Mouse (Mus musculus) midbrain, embryonic 13.5 days (tissue): ENCODE data around the gene Chtf18. TPM values are rescaled to one million over a fixed set of nuclear protein-coding genes. Genes with fewer than 3 reads are reported as not detected.

Source experiments
- ATAC-seq: fragments of 200-750 bp; cut with Nextera tagmentation; 2 replicates; pipeline ENCODE4 v1.8.0; 2017; ENCODE audit warnings: mild to moderate bottlenecking, moderate TSS enrichment, moderate library complexity
- H3K27ac ChIP-seq: fragments of 300-500 bp; sonication (generic); 2 replicates; pipeline ENCODE4 v1.5.1; 2015; ENCODE audit warnings: inconsistent platforms, mild to moderate bottlenecking, moderate library complexity
- H3K27me3 ChIP-seq: fragments of 300-500 bp; sonication (generic); 2 replicates; pipeline ENCODE4 v1.6.1; 2015; ENCODE audit warnings: mild to moderate bottlenecking, inconsistent platforms
- H3K36me3 ChIP-seq: fragments of 300-500 bp; sonication (generic); 2 replicates; pipeline ENCODE4 v1.6.1; 2015; ENCODE audit warnings: mild to moderate bottlenecking, inconsistent platforms
- H3K4me1 ChIP-seq: fragments of 300-500 bp; sonication (generic); replicated peaks from 2 replicates; pipeline ENCODE4 v1.6.1; 2015; ENCODE audit warnings: inconsistent platforms
- H3K4me2 ChIP-seq: fragments of 300-500 bp; sonication (generic); replicated peaks from 2 replicates; pipeline ENCODE4 v1.6.1; 2015; ENCODE audit warnings: moderate library complexity, mild to moderate bottlenecking, inconsistent platforms
- H3K4me3 ChIP-seq: fragments of 300-500 bp; sonication (generic); replicated peaks from 2 replicates; pipeline ENCODE4 v1.5.1; 2015; ENCODE audit warnings: mild to moderate bottlenecking, inconsistent platforms
- H3K9ac ChIP-seq: fragments of 300-500 bp; sonication (generic); replicated peaks from 2 replicates; pipeline ENCODE4 v1.6.1; 2015; ENCODE audit warnings: mild to moderate bottlenecking, inconsistent platforms
- H3K9me3 ChIP-seq: fragments of 300-500 bp; sonication (generic); 2 replicates; pipeline ENCODE4 v1.6.1; 2016; ENCODE audit warnings: mild to moderate bottlenecking, inconsistent platforms
- WGBS: fragments of 180-500 bp; shearing (Covaris S2); methylation state at CpG from one replicate; pipeline ENCODE4 v1.1.7; 2015; 5-methylcytosine and 5-hydroxymethylcytosine counted together
- polyA plus RNA-seq: library from polyadenylated mRNA; unstranded; fragments of >200 nt; fragmentation: Nextera tagmentation; extraction: Ambion mirVana; gene quantifications from 2 replicates; pipeline ENCODE4 v1.2.1, GENCODE M21; 2015

The Chtf18 gene
- polyA plus RNA-seq, 1 experiment from 2014 or later, result 12.8 TPM

DNA sequence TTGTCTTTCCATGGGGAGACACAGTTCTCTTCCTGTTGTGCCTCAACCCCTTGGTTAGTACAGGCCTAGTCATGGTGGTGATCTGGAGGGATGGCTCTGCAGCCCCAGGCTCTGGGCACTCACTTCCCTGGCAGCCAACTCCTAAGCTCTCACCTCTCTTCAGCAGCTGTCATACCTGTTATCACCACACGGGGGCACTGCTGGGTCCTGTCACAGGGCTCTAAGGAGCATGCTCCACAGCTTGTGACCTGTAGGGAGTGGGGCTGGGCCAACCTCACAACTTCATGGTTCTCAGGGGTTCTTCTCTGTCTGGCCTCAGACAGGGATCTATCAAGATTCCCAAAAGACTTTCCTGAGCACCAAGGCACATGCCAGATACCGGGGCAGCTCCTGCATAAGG, 4.9 kb upstream of the Chtf18 start:
- Histone ChIP-seq H3K9me3 (no peaks in the 10 kb centered on the region), H3K4me3 (no peak overlapping the region), H3K4me1 (peaks cover 18% of the 10 kb centered on the region), H3K27ac (no peak overlapping the region), H3K27me3 (no peaks in the 10 kb centered on the region), H3K9ac (no peak overlapping the region), H3K4me2 (no peak overlapping the region), H3K36me3 (peaks cover 17% of the 10 kb centered on the region)
- ATAC-seq, result no peak
- 17% methylated on average over 2 of the region's 2 CpGs for WGBS

DNA sequence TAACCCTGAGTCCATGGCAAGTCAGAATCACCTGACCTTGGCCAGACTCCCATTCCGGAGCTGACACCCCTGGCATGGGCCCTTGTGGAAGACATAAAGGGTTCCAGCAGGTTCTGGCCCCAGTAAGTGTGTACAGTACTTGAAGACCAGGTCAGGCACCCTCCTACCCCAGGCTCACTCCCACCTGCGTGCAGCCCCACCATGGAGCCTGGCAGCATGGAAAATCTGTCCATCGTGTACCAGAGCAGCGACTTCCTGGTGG, 721 bp upstream of the Chtf18 start:
- H3K4me1 ChIP-seq, result peaks cover 29% of the 10 kb centered on the region
- H3K27me3 ChIP-seq, result no peaks in the 10 kb centered on the region
- peak overlapping the region; percentile 58 for H3K4me3 ChIP-seq
- peak; percentile 29; the same call in 1 of the 2 replicates for ATAC-seq
- H3K36me3 ChIP-seq, result peaks cover 22% of the 10 kb centered on the region
- 0 out of 2 replicates have a peak overlapping the region, but pooled peaks have one; percentile 6 for H3K27ac ChIP-seq
- H3K9ac ChIP-seq, result peak overlapping the region; percentile 76
- no peaks in the 10 kb centered on the region for H3K9me3 ChIP-seq
- peak overlapping the region; percentile 91 for H3K4me2 ChIP-seq
- WGBS, result 18% methylated on average over 4 of the region's 4 CpGs

DNA sequence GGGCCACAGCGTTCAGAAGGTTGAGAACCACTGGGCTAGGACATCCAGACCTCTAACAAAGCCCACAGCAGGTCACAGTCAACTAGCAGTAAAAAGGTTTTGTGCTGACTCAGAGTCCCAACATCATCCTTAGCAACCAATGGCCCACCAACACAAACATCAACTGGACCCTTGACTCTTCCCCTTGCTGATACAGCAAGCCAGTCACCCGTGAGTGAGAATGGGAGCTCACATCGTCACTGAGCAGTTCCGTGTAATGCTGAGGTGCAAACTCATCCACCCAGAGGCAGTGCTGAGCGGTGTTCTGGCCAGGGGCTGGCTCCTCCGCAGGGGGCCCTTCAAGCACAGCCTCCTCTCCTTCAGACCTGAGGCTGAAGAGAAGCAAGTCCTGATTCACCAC, 2.0 kb downstream of the Chtf18 start:
- Histone ChIP-seq H3K4me1 (peaks cover 25% of the 10 kb centered on the region), H3K27me3 (no peaks in the 10 kb centered on the region), H3K4me3 (no peak overlapping the region), H3K9me3 (no peaks in the 10 kb centered on the region), H3K4me2 (no peak overlapping the region), H3K36me3 (peaks cover 34% of the 10 kb centered on the region), H3K9ac (no peak overlapping the region), H3K27ac (no peak overlapping the region)
- ATAC-seq, result no peak
- 81% methylated on average over 6 of the region's 6 CpGs for WGBS

DNA sequence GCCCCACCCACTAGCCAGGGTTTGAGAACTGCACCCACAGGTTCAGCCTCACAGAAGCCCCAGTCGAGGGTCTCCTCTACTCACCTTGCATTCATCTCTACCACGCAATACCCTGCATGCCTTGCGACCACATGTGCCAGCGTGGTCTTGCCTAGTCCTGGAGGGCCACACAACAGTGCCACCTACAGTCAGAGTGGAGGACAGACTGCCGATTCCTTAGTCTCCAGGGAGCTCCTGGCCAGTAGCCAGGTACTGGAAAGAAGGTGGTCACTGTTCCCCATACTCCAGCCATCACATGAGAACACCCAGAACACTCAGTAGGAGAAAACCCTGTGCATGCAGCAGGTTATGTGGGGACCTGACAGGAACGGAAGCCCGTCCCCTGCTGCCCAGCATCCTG, 3.3 kb downstream of the Chtf18 start:
- ATAC-seq, result no peak
- Histone ChIP-seq H3K4me1 (peaks cover 23% of the 10 kb centered on the region), H3K9me3 (no peaks in the 10 kb centered on the region), H3K4me2 (no peak overlapping the region), H3K9ac (no peak overlapping the region), H3K4me3 (no peak overlapping the region), H3K27ac (no peak overlapping the region), H3K27me3 (no peaks in the 10 kb centered on the region), H3K36me3 (peaks cover 28% of the 10 kb centered on the region)
- 89% methylated on average over 7 of the region's 7 CpGs for WGBS

DNA sequence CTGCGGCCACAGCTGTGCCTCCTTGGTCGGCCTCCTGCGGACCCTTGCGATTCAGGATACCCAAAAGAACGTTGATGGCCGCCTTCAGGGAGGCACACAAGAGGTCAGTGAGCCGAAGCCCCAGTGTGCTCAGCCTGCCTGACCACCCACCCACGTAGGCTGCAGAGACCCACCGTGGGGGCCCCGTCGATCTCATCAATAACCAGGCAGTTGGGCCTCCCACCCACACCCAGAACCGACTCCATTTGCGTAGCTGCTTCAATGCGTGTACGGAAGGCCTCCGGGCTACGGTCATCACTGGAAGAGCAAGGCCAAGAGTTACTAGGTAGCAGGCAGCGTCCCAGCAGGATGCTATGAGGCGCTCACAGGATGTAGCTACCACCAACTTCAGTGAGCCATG, 3.7 kb downstream of the Chtf18 start:
- no peak for ATAC-seq
- no peak overlapping the region for H3K4me3 ChIP-seq
- H3K9ac ChIP-seq, result no peak overlapping the region
- no peak overlapping the region for H3K4me2 ChIP-seq
- H3K4me1 ChIP-seq, result peaks cover 18% of the 10 kb centered on the region
- no peak overlapping the region for H3K27ac ChIP-seq
- H3K9me3 ChIP-seq, result no peaks in the 10 kb centered on the region
- H3K36me3 ChIP-seq, result peaks cover 28% of the 10 kb centered on the region
- WGBS, result 94% methylated on average over 19 of the region's 19 CpGs
- 0 out of 2 replicates have a peak, but pooled peaks cover 4% of the 10 kb centered on the region for H3K27me3 ChIP-seq

DNA sequence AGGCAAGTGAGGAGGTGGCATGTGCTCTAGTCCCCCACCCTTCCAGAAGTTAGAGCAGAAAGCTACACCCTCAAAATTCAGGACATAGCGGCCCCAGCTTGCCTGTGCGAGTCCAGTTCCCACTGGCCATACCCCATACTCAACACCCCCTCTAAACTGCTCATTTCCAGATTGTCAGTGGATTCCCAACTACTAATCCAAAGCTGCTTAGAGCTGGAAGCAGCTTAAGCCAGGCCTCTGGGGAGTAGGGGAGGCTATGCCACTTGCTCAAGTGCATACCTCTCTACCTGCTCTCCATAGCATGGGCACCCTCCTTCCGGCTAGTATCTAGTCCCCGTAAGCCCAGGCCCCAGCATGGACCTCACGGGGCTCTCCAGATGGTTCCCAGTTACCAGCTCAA, 5.7 kb downstream of the Chtf18 start:
- ATAC-seq, result no peak

DNA sequence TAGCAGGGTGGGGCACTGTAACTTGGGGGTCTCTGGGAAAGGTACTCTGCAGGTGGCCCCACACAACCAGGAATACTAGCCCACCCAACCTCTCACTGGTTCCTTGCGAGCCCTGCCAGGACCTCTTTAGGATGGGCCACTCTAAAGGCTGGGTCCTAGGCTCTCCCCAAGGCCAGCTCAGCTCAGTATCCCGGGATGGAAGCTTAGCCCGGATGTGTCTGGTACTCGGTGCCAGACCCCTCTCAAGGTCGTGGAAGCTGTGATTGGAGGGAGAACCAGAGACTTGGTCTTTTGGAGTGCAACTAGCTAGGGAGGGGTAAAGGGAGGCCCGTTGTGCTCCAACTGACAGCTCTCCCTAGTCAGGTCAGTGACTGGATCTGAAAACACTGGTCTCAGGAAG, 9.5 kb downstream of the Chtf18 start:
- H3K27me3 ChIP-seq, result peaks cover 36% of the 10 kb centered on the region
- 7% methylated on average over 6 of the region's 6 CpGs for WGBS
- peak overlapping the region; percentile 68 for H3K9ac ChIP-seq
- no peaks in the 10 kb centered on the region for H3K9me3 ChIP-seq
- H3K4me3 ChIP-seq, result peak overlapping the region; percentile 39
- peak; percentile 31; the same call in 1 of the 2 replicates for ATAC-seq
- peaks cover 21% of the 10 kb centered on the region for H3K36me3 ChIP-seq
- H3K4me1 ChIP-seq, result peaks cover 14% of the 10 kb centered on the region
- peak overlapping the region; percentile 75 for H3K4me2 ChIP-seq
- no peak overlapping the region for H3K27ac ChIP-seq

More for the DNA sequence above, 5.7 kb downstream of the Chtf18 start:
- no peaks in the 10 kb centered on the region for H3K9me3 ChIP-seq
- 94% methylated on average over 5 of the region's 5 CpGs for WGBS
- H3K27me3 ChIP-seq, result peaks cover 24% of the 10 kb centered on the region
- H3K27ac ChIP-seq, result no peak overlapping the region
- H3K4me2 ChIP-seq, result no peak overlapping the region
- no peak overlapping the region for H3K9ac ChIP-seq
- peaks cover 20% of the 10 kb centered on the region for H3K4me1 ChIP-seq
- no peak overlapping the region for H3K4me3 ChIP-seq
- H3K36me3 ChIP-seq, result peaks cover 28% of the 10 kb centered on the region

DNA sequence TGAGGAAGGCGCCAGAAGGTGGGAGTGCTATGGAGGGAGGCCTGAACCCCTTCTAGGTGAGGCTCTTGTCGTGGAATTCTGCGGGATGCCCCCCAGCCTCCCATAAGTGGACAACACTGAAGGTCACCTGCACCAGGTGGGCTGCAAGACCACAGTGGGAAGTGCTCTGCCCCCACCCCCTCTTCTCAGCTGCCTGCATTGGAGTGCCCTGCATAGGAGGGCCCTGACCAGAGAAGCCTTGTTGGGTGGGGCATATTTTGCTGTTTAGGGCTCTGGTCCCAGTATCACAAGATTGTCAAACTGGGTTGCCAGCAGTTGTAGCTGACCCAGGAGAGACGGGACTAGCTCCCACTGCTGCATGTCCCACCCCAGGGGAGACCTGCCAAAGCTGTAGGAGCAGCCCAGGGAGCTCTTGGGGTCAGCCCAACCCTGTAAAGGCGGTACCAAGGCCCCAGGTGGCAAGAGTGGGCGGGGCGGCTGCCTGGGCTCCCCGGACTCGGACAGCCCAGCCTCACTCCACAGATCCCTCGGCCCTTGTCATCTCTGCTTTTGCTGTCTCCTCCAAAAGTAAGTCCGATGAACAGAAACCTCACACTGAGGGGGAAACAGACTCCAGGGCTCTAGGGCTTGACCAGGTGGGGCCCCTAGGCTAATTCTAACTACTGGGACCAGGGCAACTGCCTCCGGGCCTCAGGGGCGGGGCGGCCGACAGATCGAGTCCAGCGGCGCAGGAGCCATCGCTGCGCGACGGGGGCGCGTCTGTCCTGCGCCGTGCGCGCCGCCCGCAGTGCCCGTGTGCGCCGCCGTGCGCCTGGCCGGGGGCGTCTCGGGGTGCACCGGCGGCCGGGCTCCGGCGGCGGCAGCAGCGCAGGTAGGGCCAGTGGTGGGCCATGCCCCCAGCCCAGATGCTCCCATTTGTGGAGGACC, 10.2 kb downstream of the Chtf18 start, which contains the start of gene Gng13:
Gene Gng13 (plus strand): TSS at position 461 of the 927 bp plus-strand sequence.
- H3K9me3 ChIP-seq, result no peaks in the 10 kb centered on the region

DNA sequence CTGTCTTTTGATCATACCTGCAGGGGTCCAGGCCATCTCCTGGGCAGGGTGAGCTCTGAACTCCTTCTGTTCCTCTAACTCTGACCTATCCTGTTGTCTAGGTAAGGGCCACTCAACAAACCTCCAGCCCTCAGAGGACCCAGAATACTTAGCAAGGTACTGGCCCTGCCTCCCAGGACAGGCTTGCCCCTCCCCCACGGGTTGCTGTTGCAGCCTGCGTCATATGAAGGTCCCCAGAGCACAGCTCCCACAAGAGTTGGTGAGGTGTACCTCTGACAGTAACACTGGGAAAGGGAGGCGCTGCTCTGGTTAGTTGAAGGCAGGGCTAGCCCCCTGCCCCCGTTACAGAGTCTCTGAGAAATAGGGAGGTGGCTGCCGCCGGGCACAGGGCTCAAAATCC, 11.1 kb downstream of the Chtf18 start:
- H3K4me3 ChIP-seq, result no peak overlapping the region
- H3K27me3 ChIP-seq, result peaks cover 36% of the 10 kb centered on the region
- WGBS, result 5% methylated on average over 6 of the region's 6 CpGs
- H3K27ac ChIP-seq, result no peak overlapping the region
- no peak overlapping the region for H3K9ac ChIP-seq
- peaks cover 14% of the 10 kb centered on the region for H3K4me1 ChIP-seq
- H3K36me3 ChIP-seq, result peaks cover 11% of the 10 kb centered on the region
- no peaks in the 10 kb centered on the region for H3K9me3 ChIP-seq
- ATAC-seq, result no peak
- no peak overlapping the region for H3K4me2 ChIP-seq

More for the DNA sequence above, 10.2 kb downstream of the Chtf18 start, which contains the start of gene Gng13:
- H3K9ac ChIP-seq, result peak within 1 kb of the TSS; percentile 68
- ATAC-seq, result peak; percentile 51
- H3K4me1 ChIP-seq, result peaks cover 14% of the 10 kb centered on the region
- peak within 1 kb of the TSS; percentile 39 for H3K4me3 ChIP-seq
- WGBS, result 2% methylated on average over 44 of the region's 45 CpGs
- peaks cover 15% of the 10 kb centered on the region for H3K36me3 ChIP-seq
- H3K4me2 ChIP-seq, result peak within 1 kb of the TSS; percentile 75
- H3K27me3 ChIP-seq, result peaks cover 36% of the 10 kb centered on the region
- no peak within 1 kb of the TSS for H3K27ac ChIP-seq

DNA sequence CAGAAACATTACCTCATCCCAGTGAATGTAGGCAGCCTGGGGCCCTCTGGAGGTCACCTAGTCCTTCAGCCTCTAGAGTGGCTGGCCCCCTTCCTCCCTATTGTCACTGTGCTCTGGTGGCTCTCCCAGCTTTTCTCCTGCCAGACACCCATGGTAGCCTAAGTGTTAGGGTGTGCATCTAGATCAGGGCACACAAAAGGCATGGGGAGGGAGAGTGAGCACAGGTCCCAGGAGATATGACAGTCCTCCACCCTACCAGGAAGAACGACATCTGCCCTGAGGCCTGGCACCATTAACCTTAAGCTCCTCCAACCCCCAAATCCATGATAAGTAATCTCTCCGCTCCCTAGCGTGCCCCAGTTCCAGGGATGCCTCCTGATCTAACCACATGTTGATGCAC, 11.6 kb downstream of the Chtf18 start:
- no peak for ATAC-seq
- Histone ChIP-seq H3K4me2 (no peak overlapping the region), H3K27me3 (peaks cover 36% of the 10 kb centered on the region), H3K9me3 (no peaks in the 10 kb centered on the region), H3K36me3 (peaks cover 6% of the 10 kb centered on the region), H3K9ac (no peak overlapping the region), H3K27ac (no peak overlapping the region), H3K4me1 (peaks cover 14% of the 10 kb centered on the region), H3K4me3 (no peak overlapping the region)
- WGBS, result 45% methylated on average over 3 of the region's 3 CpGs

DNA sequence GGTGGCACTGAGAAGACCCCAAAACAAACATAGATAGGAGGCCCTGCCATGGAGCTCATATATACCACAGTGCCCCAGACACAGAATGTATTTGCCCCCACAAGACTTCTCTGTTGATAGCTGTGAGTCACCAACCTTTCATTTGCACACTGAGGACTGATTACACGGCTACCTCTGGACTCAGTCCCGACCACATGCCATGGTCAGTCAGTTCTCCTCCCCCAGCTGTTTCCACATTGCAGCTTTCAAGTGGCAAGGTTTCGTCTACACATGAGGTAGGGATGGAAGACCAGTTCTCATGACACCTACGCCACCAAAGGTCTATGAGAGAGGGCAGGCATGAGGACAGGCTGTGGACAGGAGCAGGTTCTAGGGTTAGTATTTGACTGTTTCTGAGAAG, 16.1 kb downstream of the Chtf18 start:
- no peak for ATAC-seq
- H3K27me3 ChIP-seq, result peaks cover 8% of the 10 kb centered on the region
- H3K4me1 ChIP-seq, result no peaks in the 10 kb centered on the region
- H3K4me3 ChIP-seq, result no peak overlapping the region
- H3K9me3 ChIP-seq, result no peaks in the 10 kb centered on the region
- H3K4me2 ChIP-seq, result no peak overlapping the region
- H3K27ac ChIP-seq, result no peak overlapping the region
- WGBS, result 81% methylated on average over 4 of the region's 4 CpGs
- H3K9ac ChIP-seq, result no peak overlapping the region
- H3K36me3 ChIP-seq, result no peaks in the 10 kb centered on the region

DNA sequence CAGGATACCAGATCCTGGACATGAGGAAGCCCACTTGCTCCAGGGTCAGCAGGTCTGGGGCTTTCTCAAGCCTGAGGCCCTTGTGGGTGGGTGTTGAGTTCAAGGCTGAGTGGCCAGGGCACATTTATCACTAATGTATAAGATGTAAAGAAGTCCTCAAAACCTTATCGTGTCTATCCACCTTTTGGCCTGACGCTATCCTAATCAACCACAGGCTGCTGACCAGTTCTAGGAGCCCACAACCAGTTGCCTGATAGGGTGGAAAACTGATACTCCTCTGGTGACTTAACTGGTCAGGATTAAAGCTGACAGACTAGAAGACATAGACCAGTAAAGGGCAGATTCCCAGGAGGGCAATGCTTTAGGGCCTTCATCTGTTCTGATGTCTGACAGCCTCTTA, 17.2 kb downstream of the Chtf18 start:
- WGBS, result 94% methylated on average over 2 of the region's 2 CpGs
- Histone ChIP-seq H3K9ac (no peak overlapping the region), H3K4me1 (no peaks in the 10 kb centered on the region), H3K4me2 (no peak overlapping the region), H3K9me3 (no peaks in the 10 kb centered on the region), H3K27me3 (no peaks in the 10 kb centered on the region), H3K36me3 (no peaks in the 10 kb centered on the region), H3K27ac (no peak overlapping the region), H3K4me3 (no peak overlapping the region)
- no peak for ATAC-seq
